Mouse (Mus musculus) midbrain, postnatal 0 days (tissue): ENCODE data around the gene Usb1. TPM values are rescaled to one million over a fixed set of nuclear protein-coding genes. Genes with fewer than 3 reads are reported as not detected.

Experiments
- ATAC-seq: fragments of 200-750 bp; cut with Nextera tagmentation; 2 replicates; pipeline ENCODE4 v1.8.0; 2017; ENCODE audit warnings: moderate number of reproducible peaks, mild to moderate bottlenecking, moderate TSS enrichment, moderate library complexity; ENCODE audit not compliant: low FRiP score
- DNase-seq: peaks from one replicate; pipeline ENCODE4 v3.0.0-alpha.2; 2015; ENCODE audit warnings: low spot score
- H3K27ac ChIP-seq: fragments of 300-500 bp; sonication (generic); 2 replicates; pipeline ENCODE4 v1.5.1; 2014; ENCODE audit warnings: low read depth, mild to moderate bottlenecking, low read length, mixed read lengths
- H3K27me3 ChIP-seq: fragments of 300-500 bp; sonication (generic); 2 replicates; pipeline ENCODE4 v1.6.1; 2014; ENCODE audit warnings: low read length, control low read depth, mixed read lengths; ENCODE audit not compliant: insufficient read depth
- H3K36me3 ChIP-seq: fragments of 300-500 bp; sonication (generic); 2 replicates; pipeline ENCODE4 v1.6.1; 2014; ENCODE audit warnings: low read length, control low read depth, mixed read lengths; ENCODE audit not compliant: insufficient read depth
- H3K4me1 ChIP-seq: fragments of 300-500 bp; sonication (generic); 2 replicates; pipeline ENCODE4 v1.6.1; 2014; ENCODE audit warnings: mild to moderate bottlenecking, control low read depth, antibody characterized with exemption, low read length, mixed read lengths; ENCODE audit not compliant: insufficient read depth
- H3K4me2 ChIP-seq: fragments of 300-500 bp; sonication (generic); 2 replicates; pipeline ENCODE4 v1.6.1; 2014; ENCODE audit warnings: low read depth, mild to moderate bottlenecking, low read length, mixed read lengths; ENCODE audit not compliant: poor library complexity, severe bottlenecking
- H3K4me3 ChIP-seq: fragments of 300-500 bp; sonication (generic); 2 replicates; pipeline ENCODE4 v1.5.1; 2014; ENCODE audit warnings: low read depth, mild to moderate bottlenecking, low read length, moderate library complexity
- H3K9ac ChIP-seq: fragments of 300-500 bp; sonication (generic); replicated peaks from 2 replicates; pipeline ENCODE4 v1.6.1; 2014; ENCODE audit warnings: mild to moderate bottlenecking, low read length, moderate library complexity, mixed read lengths; ENCODE audit not compliant: poor library complexity, severe bottlenecking
- H3K9me3 ChIP-seq: fragments of 300-500 bp; sonication (generic); 2 replicates; pipeline ENCODE4 v1.6.1; 2016; ENCODE audit warnings: low read length, control low read depth
- CTCF ChIP-seq: IDR thresholded peaks from 2 replicates; pipeline ENCODE4 v1.5.1; 2016; ENCODE audit warnings: antibody characterized with exemption, mild to moderate bottlenecking
- WGBS: fragments of 180-500 bp; shearing (Covaris S2); extraction: QIAGEN DNeasy Blood & Tissue Kit; methylation state at CpG from one replicate; pipeline ENCODE4 v1.1.7; 2014; 5-methylcytosine and 5-hydroxymethylcytosine counted together
- polyA plus RNA-seq: library from polyadenylated mRNA; unstranded; fragments of >200 nt; fragmentation: Nextera tagmentation; extraction: Ambion mirVana; gene quantifications from 2 replicates; pipeline ENCODE4 v1.2.1, GENCODE M21; 2015
- total RNA-seq: library from RNA; depleted of rRNA; stranded (reverse); fragments of >200 nt; gene quantifications from 2 replicates; pipeline ENCODE4 v1.2.3, GENCODE M21; 2014; rRNA removed

The Usb1 gene
- total and polyA plus RNA-seq, 2 experiments from 2014 or later: 30.1 to 65.8 TPM

GRCm38 (mm10) chr8:95392604-95393003 lies 60.5 kb downstream of the Usb1 start:
- H3K36me3 ChIP-seq: no peaks in the 10 kb centered on the region
- no peak for DNase-seq
- ATAC-seq: no peak
- H3K9ac ChIP-seq: no peak overlapping the region
- H3K27me3 ChIP-seq: no peaks in the 10 kb centered on the region
- H3K4me2 ChIP-seq: no peak overlapping the region
- no peak overlapping the region for H3K27ac ChIP-seq
- no peak for TF ChIP-seq CTCF
- no peaks in the 10 kb centered on the region for H3K4me1 ChIP-seq
- H3K9me3 ChIP-seq: no peaks in the 10 kb centered on the region
- H3K4me3 ChIP-seq: no peak overlapping the region
- 79% methylated on average over 5 of the region's 5 CpGs for WGBS

- ATAC-seq: no peak
Observed at GRCm38 (mm10) chr8:95395186-95395918, 63.3 kb downstream of the Usb1 start.

GRCm38 (mm10) chr8:95396752-95397151 lies 64.7 kb downstream of the Usb1 start:
- Histone ChIP-seq H3K4me3 (no peak overlapping the region), H3K36me3 (no peaks in the 10 kb centered on the region), H3K9ac (no peak overlapping the region), H3K27ac (0 out of 2 replicates have a peak overlapping the region, but pooled peaks have one; percentile 18), H3K4me2 (no peak overlapping the region), H3K27me3 (no peaks in the 10 kb centered on the region), H3K4me1 (no peaks in the 10 kb centered on the region), H3K9me3 (no peaks in the 10 kb centered on the region)
- TF ChIP-seq CTCF: no peak
- no peak for ATAC-seq
- no peak for DNase-seq
- 73% methylated on average over 11 of the region's 11 CpGs for WGBS

More at GRCm38 (mm10) chr8:95395186-95395918, 63.3 kb downstream of the Usb1 start:
- Histone ChIP-seq H3K9ac (no peak overlapping the region), H3K27ac (no peak overlapping the region), H3K4me3 (no peak overlapping the region), H3K4me2 (no peak overlapping the region), H3K36me3 (no peaks in the 10 kb centered on the region), H3K4me1 (no peaks in the 10 kb centered on the region), H3K9me3 (no peaks in the 10 kb centered on the region), H3K27me3 (no peaks in the 10 kb centered on the region)
- no peak for DNase-seq
- TF ChIP-seq CTCF: no peak
- WGBS: 57% methylated on average over 8 of the region's 8 CpGs

Other genes starting within 250 kb of the Usb1 start
- 57.0 and 60.6 TPM in 2 replicates for gene Kifc3, start 129.5 kb upstream of the Usb1 start, total RNA-seq
- gene Kifc3, start 129.5 kb upstream of the Usb1 start, polyA plus RNA-seq: 37.3 and 38.9 TPM in 2 replicates
- 0.38 and 0.76 TPM in 2 replicates for gene Cngb1, start 25.7 kb upstream of the Usb1 start, total RNA-seq
- 0.54 and 0.79 TPM in 2 replicates for gene Cngb1, start 25.7 kb upstream of the Usb1 start, polyA plus RNA-seq
- 0.77 and 1.1 TPM in 2 replicates for gene Tepp, start 21.7 kb upstream of the Usb1 start, total RNA-seq
- 2.5 and 3.7 TPM in 2 replicates for gene Tepp, start 21.7 kb upstream of the Usb1 start, polyA plus RNA-seq
- gene Zfp319, start 334 bp upstream of the Usb1 start, total RNA-seq: 20.1 and 21.4 TPM in 2 replicates
- gene Zfp319, start 334 bp upstream of the Usb1 start, polyA plus RNA-seq: 11.2 and 11.7 TPM in 2 replicates
- gene Mmp15, start 20.0 kb downstream of the Usb1 start, total RNA-seq: 52.9 and 59.1 TPM in 2 replicates
- 12.9 and 13.7 TPM in 2 replicates for gene Mmp15, start 20.0 kb downstream of the Usb1 start, polyA plus RNA-seq
- gene Cfap20, start 102.6 kb downstream of the Usb1 start, total RNA-seq: 71.9 and 80.4 TPM in 2 replicates
- 119 and 129 TPM in 2 replicates for gene Cfap20, start 102.6 kb downstream of the Usb1 start, polyA plus RNA-seq
- 19.8 and 28.1 TPM in 2 replicates for gene Csnk2a2, start 157.8 kb downstream of the Usb1 start, total RNA-seq
- 8.1 and 9.6 TPM in 2 replicates for gene Csnk2a2, start 157.8 kb downstream of the Usb1 start, polyA plus RNA-seq
- 3.2 and 4.0 TPM in 2 replicates for gene Ccdc113, start 201.8 kb downstream of the Usb1 start, total RNA-seq
- gene Ccdc113, start 201.8 kb downstream of the Usb1 start, polyA plus RNA-seq: 2.7 and 4.0 TPM in 2 replicates
- gene Prss54, start 244.1 kb downstream of the Usb1 start, total RNA-seq: not detected in 2 replicates
- gene Prss54, start 244.1 kb downstream of the Usb1 start, polyA plus RNA-seq: 0.15 TPM in 1 of 2 replicates, not detected in the other